Mouse (Mus musculus): ENCODE measurements around the gene Itga6.

GRCm38 (mm10) chr2:71697408-71698336 is 47.7 kb upstream of the Itga6 start:
- TF ChIP-seq CTCF (IDR thresholded peaks at IDR 0.05; ENCODE audit: low read depth, low read length) (no peak), POLR2A (IDR thresholded peaks at IDR 0.05; ENCODE audit: insufficient read depth, low read length) (no peak), EP300 (IDR thresholded peaks at IDR 0.05; ENCODE audit: insufficient read depth, low read depth, low read length) (no peak)
